Mouse (Mus musculus): ENCODE measurements around the gene Dgcr2.

DNA sequence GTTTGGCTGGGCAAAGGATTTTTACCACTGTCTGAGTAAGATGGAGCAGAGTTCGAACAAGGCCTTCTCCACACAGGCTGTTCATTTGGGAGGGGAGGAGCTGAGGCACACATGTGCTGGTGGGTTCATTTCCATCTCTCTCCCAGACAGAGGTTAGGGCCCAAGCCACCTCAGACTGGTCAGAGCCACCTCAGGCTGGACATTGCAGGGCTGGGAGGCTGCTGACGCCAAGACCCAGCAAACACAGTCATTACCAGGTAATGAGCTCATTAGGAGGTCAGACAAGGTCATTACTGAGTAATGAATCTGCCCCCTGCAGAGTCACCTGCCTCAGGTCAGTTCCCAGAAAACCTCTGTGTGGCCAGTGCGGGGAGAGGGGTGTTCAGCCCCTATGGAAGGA, 69.5 kb downstream of the Dgcr2 start:
- TF ChIP-seq CTCF (IDR thresholded peaks at IDR 0.05; ENCODE audit: low read depth, low read length): no peak
- TF ChIP-seq POLR2AphosphoS5 (IDR thresholded peaks at IDR 0.05; ENCODE audit: insufficient replicate concordance, low read depth, low read length): no peak
- TF ChIP-seq TAL1 (conservative IDR thresholded peaks at IDR 0.05; ENCODE audit: low read depth, low read length): no peak
- TF ChIP-seq GATA2 (IDR thresholded peaks at IDR 0.05; ENCODE audit: borderline replicate concordance, low read depth, low read length): no peak
- no peak for TF ChIP-seq GATA1 (IDR thresholded peaks at IDR 0.05; ENCODE audit: borderline replicate concordance, low read length)

Measured in G1E (cell line).